Mouse (Mus musculus) midbrain, postnatal 0 days (tissue): ENCODE measurements around the gene Maml2. TPM values are rescaled to one million over a fixed set of nuclear protein-coding genes. Genes with fewer than 3 reads are reported as not detected.
A peak's percentile ranks its signal among the peaks of the same experiment; 100 is the strongest.

Source experiments
- ATAC-seq: fragments of 200-750 bp; cut with Nextera tagmentation; 2 replicates; pipeline ENCODE4 v1.8.0; 2017; ENCODE audit warnings: moderate number of reproducible peaks, mild to moderate bottlenecking, moderate TSS enrichment, moderate library complexity; ENCODE audit not compliant: low FRiP score
- DNase-seq: peaks from one replicate; pipeline ENCODE4 v3.0.0-alpha.2; 2015; ENCODE audit warnings: low spot score
- H3K27ac ChIP-seq: fragments of 300-500 bp; sonication (generic); 2 replicates; pipeline ENCODE4 v1.5.1; 2014; ENCODE audit warnings: low read depth, mild to moderate bottlenecking, low read length, mixed read lengths
- H3K27me3 ChIP-seq: fragments of 300-500 bp; sonication (generic); 2 replicates; pipeline ENCODE4 v1.6.1; 2014; ENCODE audit warnings: low read length, control low read depth, mixed read lengths; ENCODE audit not compliant: insufficient read depth
- H3K36me3 ChIP-seq: fragments of 300-500 bp; sonication (generic); 2 replicates; pipeline ENCODE4 v1.6.1; 2014; ENCODE audit warnings: low read length, control low read depth, mixed read lengths; ENCODE audit not compliant: insufficient read depth
- H3K4me1 ChIP-seq: fragments of 300-500 bp; sonication (generic); 2 replicates; pipeline ENCODE4 v1.6.1; 2014; ENCODE audit warnings: mild to moderate bottlenecking, control low read depth, antibody characterized with exemption, low read length, mixed read lengths; ENCODE audit not compliant: insufficient read depth
- H3K4me2 ChIP-seq: fragments of 300-500 bp; sonication (generic); 2 replicates; pipeline ENCODE4 v1.6.1; 2014; ENCODE audit warnings: low read depth, mild to moderate bottlenecking, low read length, mixed read lengths; ENCODE audit not compliant: poor library complexity, severe bottlenecking
- H3K4me3 ChIP-seq: fragments of 300-500 bp; sonication (generic); 2 replicates; pipeline ENCODE4 v1.5.1; 2014; ENCODE audit warnings: low read depth, mild to moderate bottlenecking, low read length, moderate library complexity
- H3K9ac ChIP-seq: fragments of 300-500 bp; sonication (generic); replicated peaks from 2 replicates; pipeline ENCODE4 v1.6.1; 2014; ENCODE audit warnings: mild to moderate bottlenecking, low read length, moderate library complexity, mixed read lengths; ENCODE audit not compliant: poor library complexity, severe bottlenecking
- H3K9me3 ChIP-seq: fragments of 300-500 bp; sonication (generic); 2 replicates; pipeline ENCODE4 v1.6.1; 2016; ENCODE audit warnings: low read length, control low read depth
- CTCF ChIP-seq: IDR thresholded peaks from 2 replicates; pipeline ENCODE4 v1.5.1; 2016; ENCODE audit warnings: antibody characterized with exemption, mild to moderate bottlenecking
- WGBS: fragments of 180-500 bp; shearing (Covaris S2); extraction: QIAGEN DNeasy Blood & Tissue Kit; methylation state at CpG from one replicate; pipeline ENCODE4 v1.1.7; 2014; 5-methylcytosine and 5-hydroxymethylcytosine counted together
- polyA plus RNA-seq: library from polyadenylated mRNA; unstranded; fragments of >200 nt; fragmentation: Nextera tagmentation; extraction: Ambion mirVana; gene quantifications from 2 replicates; pipeline ENCODE4 v1.2.1, GENCODE M21; 2015
- total RNA-seq: library from RNA; depleted of rRNA; stranded (reverse); fragments of >200 nt; gene quantifications from 2 replicates; pipeline ENCODE4 v1.2.3, GENCODE M21; 2014

Maml2 gene
- total and polyA plus RNA-seq, 2 experiments from 2014 or later, result 9.1 to 9.2 TPM

DNA sequence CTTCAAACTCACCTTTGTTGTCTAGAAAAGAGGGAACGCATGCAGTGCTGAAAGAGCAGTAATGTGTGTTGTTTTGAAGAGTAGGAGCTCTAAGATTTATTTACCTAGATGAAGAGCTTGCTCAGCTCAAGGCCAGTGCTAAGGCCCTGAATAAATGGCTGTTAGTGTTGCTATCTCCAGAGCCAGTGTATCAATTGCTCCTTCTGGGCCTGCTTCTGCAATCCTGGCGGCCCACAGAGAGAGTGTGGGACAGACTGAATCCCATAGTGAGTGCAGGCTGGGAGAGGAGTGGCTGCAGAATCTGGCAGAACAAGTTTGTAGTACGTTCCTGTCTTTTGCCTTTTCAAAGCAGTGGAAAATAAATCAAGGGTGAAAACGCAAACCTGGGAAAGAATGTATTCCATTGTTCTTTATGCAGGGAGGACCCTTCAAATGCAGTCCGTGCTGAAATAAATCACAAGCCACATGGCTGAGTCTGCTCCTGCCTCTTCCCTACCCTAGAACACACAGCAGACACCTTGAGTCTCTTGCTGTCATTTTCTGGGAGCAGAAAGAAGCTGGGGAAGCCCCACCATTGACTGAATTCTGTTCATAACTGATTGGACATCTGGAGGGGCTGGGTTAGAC is 318.7 kb downstream of the Maml2 start:
- DNase-seq (no peak), ATAC-seq (no peak)
- Histone ChIP-seq H3K9ac (no peak overlapping the region), H3K4me1 (peaks cover 9% of the 10 kb centered on the region; the same call in 1 of the 2 replicates), H3K4me2 (no peak overlapping the region), H3K36me3 (no peaks in the 10 kb centered on the region), H3K27me3 (no peaks in the 10 kb centered on the region), H3K27ac (no peak overlapping the region), H3K9me3 (no peaks in the 10 kb centered on the region), H3K4me3 (no peak overlapping the region)
- TF ChIP-seq CTCF, result no peak
- 56% methylated on average over 5 of the region's 5 CpGs for WGBS

DNA sequence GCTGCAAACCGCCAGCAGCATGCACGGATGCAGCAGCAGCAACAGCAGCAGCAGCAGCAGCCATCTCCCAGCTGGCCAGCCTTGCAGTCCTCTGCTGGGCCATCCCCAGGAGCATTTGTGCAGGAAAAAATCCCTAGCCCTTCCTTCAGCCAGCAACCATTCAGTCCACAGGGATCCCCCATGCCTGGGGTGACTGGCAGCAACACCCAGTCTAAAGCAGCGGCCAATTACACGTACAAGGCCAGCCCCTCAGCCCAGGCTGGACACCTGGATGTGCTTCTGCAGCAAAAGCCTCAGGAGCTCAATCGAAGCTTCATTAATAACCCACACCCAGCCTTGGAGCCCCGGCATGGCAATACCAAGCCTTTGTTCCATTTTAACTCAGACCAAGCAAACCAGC is 323.0 kb downstream of the Maml2 start:
- 76% methylated on average over 6 of the region's 6 CpGs for WGBS
- H3K36me3 ChIP-seq, result no peaks in the 10 kb centered on the region
- no peak overlapping the region for H3K4me2 ChIP-seq
- no peak overlapping the region for H3K9ac ChIP-seq
- no peaks in the 10 kb centered on the region for H3K27me3 ChIP-seq
- no peaks in the 10 kb centered on the region for H3K9me3 ChIP-seq
- ATAC-seq (no peak), DNase-seq (no peak)
- TF ChIP-seq CTCF, result no peak
- H3K4me1 ChIP-seq, result no peaks in the 10 kb centered on the region
- H3K27ac ChIP-seq, result no peak overlapping the region
- H3K4me3 ChIP-seq, result no peak overlapping the region

DNA sequence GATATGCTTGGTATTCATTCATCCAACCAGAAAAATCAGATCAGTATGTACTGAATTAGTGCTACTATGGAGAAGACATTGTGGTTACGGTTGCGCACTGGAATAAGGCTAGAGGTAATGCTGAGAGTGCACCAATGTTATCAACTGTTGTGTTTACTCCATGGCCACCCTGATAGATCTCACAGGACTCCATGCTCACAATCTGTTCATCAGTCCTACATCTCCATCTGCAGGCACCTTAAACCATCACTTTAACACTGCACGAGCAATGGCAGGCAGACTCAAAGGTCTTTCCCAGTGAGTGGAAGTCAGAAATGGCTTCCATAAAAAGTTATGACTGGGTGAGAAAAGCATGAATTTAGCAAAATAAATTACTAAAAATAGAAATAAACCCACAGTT is 324.2 kb downstream of the Maml2 start:
- H3K9ac ChIP-seq, result no peak overlapping the region
- H3K9me3 ChIP-seq, result no peaks in the 10 kb centered on the region
- no peak overlapping the region for H3K27ac ChIP-seq
- H3K27me3 ChIP-seq, result no peaks in the 10 kb centered on the region
- H3K4me2 ChIP-seq, result no peak overlapping the region
- peak; percentile 40 for TF ChIP-seq CTCF
- no peaks in the 10 kb centered on the region for H3K36me3 ChIP-seq
- ATAC-seq, result no peak
- H3K4me3 ChIP-seq, result no peak overlapping the region
- DNase-seq, result no peak
- no peaks in the 10 kb centered on the region for H3K4me1 ChIP-seq
- WGBS, result 97% methylated on average over 3 of the region's 3 CpGs

DNA sequence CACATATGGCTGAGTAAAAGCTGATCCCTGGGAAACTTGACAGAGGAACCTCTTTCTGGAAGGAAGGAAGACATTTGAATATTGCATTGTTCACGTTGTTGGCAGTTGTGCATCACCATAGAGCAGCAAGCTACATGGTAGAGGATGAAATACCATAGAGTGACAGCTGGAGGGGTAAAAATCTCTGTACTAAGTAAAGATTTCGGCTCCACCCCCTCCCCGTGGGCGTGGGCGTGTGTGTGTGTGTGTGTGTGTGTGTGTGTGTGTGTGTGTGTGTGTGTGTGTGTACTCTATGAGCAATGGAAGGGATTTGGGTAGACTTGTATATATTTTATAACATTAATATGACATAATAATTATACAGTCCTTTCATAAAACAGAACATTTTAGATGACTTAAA is 324.7 kb downstream of the Maml2 start:
- Histone ChIP-seq H3K9me3 (no peaks in the 10 kb centered on the region), H3K27me3 (no peaks in the 10 kb centered on the region), H3K36me3 (no peaks in the 10 kb centered on the region), H3K4me2 (no peak overlapping the region), H3K9ac (no peak overlapping the region), H3K4me3 (no peak overlapping the region), H3K27ac (no peak overlapping the region), H3K4me1 (no peaks in the 10 kb centered on the region)
- no peak for ATAC-seq
- 84% methylated on average over 5 of the region's 5 CpGs for WGBS
- TF ChIP-seq CTCF, result no peak
- DNase-seq, result no peak

DNA sequence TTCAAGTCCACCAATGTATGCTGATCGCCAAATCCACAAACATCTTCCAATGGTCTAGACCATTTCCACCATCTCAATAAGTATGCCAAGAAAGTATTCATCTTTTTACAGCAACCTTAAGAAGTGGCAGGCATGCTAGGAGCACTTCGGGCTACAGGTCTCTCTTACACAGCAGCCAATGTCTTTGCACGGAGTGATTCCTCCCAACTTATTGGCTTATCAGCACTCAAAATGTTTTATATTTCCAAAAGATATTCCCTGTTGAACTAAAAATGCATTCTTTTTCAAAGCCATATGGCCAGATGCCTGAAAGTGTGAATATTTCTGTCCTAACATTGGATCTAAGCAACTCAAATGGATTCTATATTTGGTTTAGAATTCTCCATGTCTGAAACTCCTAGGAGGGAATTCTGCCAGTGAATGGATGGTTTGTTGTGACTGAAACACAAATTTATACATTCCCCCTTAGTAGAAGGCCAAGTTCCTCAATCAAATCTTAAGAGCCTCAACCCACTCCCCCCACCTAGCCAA is 326.2 kb downstream of the Maml2 start:
- ATAC-seq (no peak), DNase-seq (no peak)
- Histone ChIP-seq H3K9me3 (no peaks in the 10 kb centered on the region), H3K27me3 (no peaks in the 10 kb centered on the region), H3K9ac (no peak overlapping the region), H3K4me1 (no peaks in the 10 kb centered on the region), H3K4me3 (no peak overlapping the region), H3K4me2 (no peak overlapping the region), H3K36me3 (no peaks in the 10 kb centered on the region), H3K27ac (no peak overlapping the region)
- TF ChIP-seq CTCF, result no peak
- over 99% methylated on average over 3 of the region's 3 CpGs for WGBS

DNA sequence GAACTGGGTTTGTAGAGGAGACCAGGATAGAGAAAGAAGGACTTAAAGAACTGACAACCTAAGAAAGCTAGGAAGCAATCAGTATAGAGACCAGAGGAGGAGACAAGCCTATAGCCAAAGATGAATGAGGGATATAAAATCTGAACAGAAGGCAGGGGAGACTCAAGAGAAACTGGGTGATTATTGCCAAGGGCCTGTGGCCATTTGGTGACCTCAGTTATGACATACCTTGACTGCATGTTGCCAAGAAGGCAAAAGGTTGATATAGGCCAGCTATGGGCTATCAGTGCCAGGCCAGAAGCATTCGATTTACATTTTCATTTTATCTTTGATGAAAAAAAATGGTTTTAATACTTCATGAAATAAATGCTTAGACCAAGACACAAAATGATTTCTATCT is 327.0 kb downstream of the Maml2 start:
- 91% methylated on average over 1 of the region's 1 CpGs for WGBS
- no peak for TF ChIP-seq CTCF

More for the DNA sequence above, 327.0 kb downstream of the Maml2 start:
- ATAC-seq (no peak), DNase-seq (no peak)
- H3K4me1 ChIP-seq, result no peaks in the 10 kb centered on the region
- no peak overlapping the region for H3K4me2 ChIP-seq
- no peak overlapping the region for H3K4me3 ChIP-seq
- no peaks in the 10 kb centered on the region for H3K36me3 ChIP-seq
- no peaks in the 10 kb centered on the region for H3K27me3 ChIP-seq
- H3K9me3 ChIP-seq, result no peaks in the 10 kb centered on the region
- H3K27ac ChIP-seq, result no peak overlapping the region
- H3K9ac ChIP-seq, result no peak overlapping the region
